Mouse (Mus musculus): ENCODE data around the gene Vmn1r228.

Vmn1r228 gene

GRCm38 (mm10) chr17:20786057-20786456 lies at the start of gene Vmn1r228:
Vmn1r228 (minus strand) TSS chr17:20786157.
- DNase-seq (ENCODE audit: low spot score), result no peak

GRCm38 (mm10) chr17:20811255-20811654 lies 25.3 kb upstream of the Vmn1r228 start, which contains the start of gene Vmn1r229:
Vmn1r229 (plus strand) TSS chr17:20811555.
- no peak for DNase-seq (ENCODE audit: low spot score)

DNA sequence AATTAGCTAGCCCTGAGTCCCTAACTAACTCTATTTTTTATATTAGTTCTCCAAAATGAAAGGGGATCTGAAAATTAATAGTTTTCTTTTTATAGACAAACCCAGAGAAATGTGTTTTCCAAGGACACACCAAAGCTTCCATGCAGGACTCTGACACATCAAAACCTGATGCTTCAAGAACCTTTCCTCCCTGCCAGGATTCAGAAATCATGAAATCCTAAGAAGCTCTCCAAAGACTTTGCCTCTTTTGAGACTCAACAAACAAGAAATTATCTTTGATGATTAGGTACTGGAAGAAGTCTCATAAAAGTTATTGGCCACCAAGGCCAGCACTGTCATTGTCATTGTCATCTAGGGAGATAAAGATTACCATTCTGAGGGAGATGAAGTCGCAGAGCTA lies 56.4 kb downstream of the Vmn1r228 start, which contains the start of gene Vmn1r227:
TSS of gene Vmn1r227 (plus strand) at position 301 of the 400 bp plus-strand sequence.
- DNase-seq (ENCODE audit: low spot score), result no peak

Measured in ovary, postnatal 14 days (tissue).